ENCODE assay signal across 13 mouse cellular contexts in the genomic region with DNA sequence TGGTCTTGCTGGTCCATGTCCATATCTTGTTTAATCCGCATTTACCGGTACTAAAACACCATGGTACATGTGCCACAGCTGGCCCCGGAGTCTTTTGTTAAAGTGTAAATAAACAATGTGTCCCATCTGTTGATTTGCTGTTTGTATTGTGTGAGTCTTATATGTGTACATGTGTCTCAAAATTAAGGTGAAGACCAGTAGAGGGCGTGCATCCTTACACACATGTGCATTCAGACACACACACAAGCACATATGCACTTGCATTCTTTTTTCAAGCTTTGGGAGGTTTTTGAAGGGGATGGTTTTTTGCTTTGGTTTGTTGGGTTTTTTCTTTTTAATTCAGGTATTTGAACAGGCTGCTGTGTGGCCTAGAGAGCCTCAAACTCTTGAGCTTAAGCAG. TPM values are rescaled to one million over a fixed set of nuclear protein-coding genes. Genes with fewer than 3 reads are reported as not detected.
A peak's percentile ranks its signal among the peaks of the same experiment; 100 is the strongest.
DNase-seq lines count a peak whose midpoint lies in the region; ATAC-seq and TF ChIP-seq lines count a peak whose summit lies in the region.
"Had no signal": no experiment of that assay in that cellular context is flagged by ENCODE, and none has a peak within 500 bp of the region (broad histone marks: within the 10 kb centered on the region; RNA-seq: fewer than 3 reads in every experiment).

No protein-coding gene starts in this region.

- no peaks in the 10 kb centered on the region for H3K4me1 ChIP-seq in forebrain, postnatal 0 days (ENCODE audit: insufficient read depth)
- no peaks in the 10 kb centered on the region for H3K4me1 ChIP-seq in forebrain, embryonic 15.5 days
- H3K4me1 ChIP-seq in liver, postnatal 0 days (ENCODE audit: insufficient read depth), result no peaks in the 10 kb centered on the region
- no peaks in the 10 kb centered on the region for H3K4me1 ChIP-seq in liver, embryonic 12.5 days
- H3K4me1 ChIP-seq in E14TG2a.4 (replicated peaks; ENCODE audit: low read depth, low read length), result peaks cover 34% of the 10 kb centered on the region
- H3K4me1 ChIP-seq: forebrain, embryonic 10.5 days; heart, embryonic 13.5 days; hindbrain, embryonic 15.5 days had no signal

- H3K4me2 ChIP-seq in forebrain, postnatal 0 days (ENCODE audit: low read depth), result no peak overlapping the region
- H3K4me2 ChIP-seq in forebrain, embryonic 15.5 days (replicated peaks), result no peak overlapping the region
- H3K4me2 ChIP-seq in liver, postnatal 0 days (ENCODE audit: low read depth, low read length), result no peak overlapping the region
- H3K4me2 ChIP-seq in liver, embryonic 12.5 days, result no peak overlapping the region
- H3K4me2 ChIP-seq: heart, embryonic 13.5 days; hindbrain, embryonic 15.5 days had no signal

- no peaks in the 10 kb centered on the region for H3K27me3 ChIP-seq in forebrain, postnatal 0 days (ENCODE audit: insufficient read depth, low read length)
- no peaks in the 10 kb centered on the region for H3K27me3 ChIP-seq in forebrain, embryonic 15.5 days
- H3K27me3 ChIP-seq in liver, postnatal 0 days (ENCODE audit: insufficient read depth, low read length), result no peaks in the 10 kb centered on the region
- H3K27me3 ChIP-seq in liver, embryonic 12.5 days (replicated peaks), result no peaks in the 10 kb centered on the region
- H3K27me3 ChIP-seq in E14TG2a.4 (ENCODE audit: insufficient read depth, low read length), result no peaks in the 10 kb centered on the region
- H3K27me3 ChIP-seq: heart, embryonic 13.5 days; hindbrain, embryonic 15.5 days had no signal

- TF ChIP-seq CTCF in forebrain, postnatal 0 days (IDR thresholded peaks at IDR 0.05; ENCODE audit: low read depth), result peak; percentile 54
- TF ChIP-seq CTCF in liver, postnatal 0 days (IDR thresholded peaks at IDR 0.05; ENCODE audit: low read depth), result peak; percentile 45
- peak; percentile 25 for TF ChIP-seq CTCF in E14TG2a.4 (conservative IDR thresholded peaks at IDR 0.05; ENCODE audit: low read length)

- no peak overlapping the region for H3K4me3 ChIP-seq in forebrain, postnatal 0 days (ENCODE audit: low read depth, low read length)
- no peak overlapping the region for H3K4me3 ChIP-seq in forebrain, embryonic 15.5 days
- no peak overlapping the region for H3K4me3 ChIP-seq in liver, postnatal 0 days (ENCODE audit: low read depth, low read length)
- H3K4me3 ChIP-seq in liver, embryonic 12.5 days, result no peak overlapping the region
- H3K4me3 ChIP-seq in E14TG2a.4 (replicated peaks; ENCODE audit: low read length), result no peak overlapping the region
- H3K4me3 ChIP-seq: forebrain, embryonic 10.5 days; heart, embryonic 13.5 days; hindbrain, embryonic 15.5 days had no signal

- no peak overlapping the region for H3K27ac ChIP-seq in forebrain, postnatal 0 days (ENCODE audit: low read depth, low read length)
- H3K27ac ChIP-seq in forebrain, embryonic 15.5 days (replicated peaks), result no peak overlapping the region
- no peak overlapping the region for H3K27ac ChIP-seq in liver, postnatal 0 days (ENCODE audit: low read depth)
- no peak overlapping the region for H3K27ac ChIP-seq in liver, embryonic 12.5 days
- H3K27ac ChIP-seq: forebrain, embryonic 10.5 days; heart, embryonic 13.5 days; hindbrain, embryonic 15.5 days had no signal

- 84% methylated on average over 4 of the region's 4 CpGs for WGBS in forebrain, postnatal 0 days
- 90% methylated on average over 4 of the region's 4 CpGs for WGBS in forebrain, embryonic 15.5 days
- WGBS in liver, postnatal 0 days (ENCODE audit: insufficient replicate concordance), result 86% methylated on average over 4 of the region's 4 CpGs
- WGBS in liver, embryonic 12.5 days (ENCODE audit: insufficient replicate concordance), result 85% methylated on average over 4 of the region's 4 CpGs

- DNase-seq in forebrain, postnatal 0 days, result peak; percentile 34
- no peak for DNase-seq in liver, postnatal 0 days
- DNase-seq in embryo, embryonic 11 days, result peak; percentile 29
- DNase-seq in spleen, postnatal 14 days (ENCODE audit: low spot score in 2 of 2), result no peak
- DNase-seq in right cerebral cortex, postnatal 36 days (ENCODE audit: low spot score in 2 of 2), result no peak
- DNase-seq: gastrocnemius, postnatal 10 days; thymus, postnatal 25 days had no signal

- H3K9me3 ChIP-seq in forebrain, postnatal 0 days (ENCODE audit: low read length), result no peaks in the 10 kb centered on the region
- H3K9me3 ChIP-seq in forebrain, embryonic 15.5 days, result no peaks in the 10 kb centered on the region
- H3K9me3 ChIP-seq in liver, postnatal 0 days (ENCODE audit: low read length), result no peaks in the 10 kb centered on the region
- no peaks in the 10 kb centered on the region for H3K9me3 ChIP-seq in liver, embryonic 12.5 days (replicated peaks)
- H3K9me3 ChIP-seq in E14TG2a.4 (ENCODE audit: low read length), result no peaks in the 10 kb centered on the region
- H3K9me3 ChIP-seq: heart, embryonic 13.5 days; hindbrain, embryonic 15.5 days had no signal

- no peak for TF ChIP-seq EP300 in liver, postnatal 0 days (IDR thresholded peaks at IDR 0.05; ENCODE audit: low read depth)

- peaks cover 65% of the 10 kb centered on the region for H3K36me3 ChIP-seq in forebrain, postnatal 0 days (ENCODE audit: insufficient read depth)
- H3K36me3 ChIP-seq in forebrain, embryonic 15.5 days, result peaks cover 74% of the 10 kb centered on the region
- peaks cover 69% of the 10 kb centered on the region for H3K36me3 ChIP-seq in liver, postnatal 0 days (replicated peaks; ENCODE audit: insufficient read depth, low read length)
- peaks cover 96% of the 10 kb centered on the region for H3K36me3 ChIP-seq in liver, embryonic 12.5 days
- H3K36me3 ChIP-seq in E14TG2a.4 (ENCODE audit: insufficient read depth, low read length), result peaks cover 92% of the 10 kb centered on the region

- no peak for ATAC-seq in forebrain, postnatal 0 days
- ATAC-seq in forebrain, embryonic 15.5 days (replicated peaks), result no peak
- ATAC-seq in liver, postnatal 0 days, result no peak
- no peak for ATAC-seq in liver, embryonic 12.5 days

- H3K9ac ChIP-seq in forebrain, postnatal 0 days, result no peak overlapping the region
- H3K9ac ChIP-seq in forebrain, embryonic 15.5 days (replicated peaks), result no peak overlapping the region
- no peak overlapping the region for H3K9ac ChIP-seq in liver, postnatal 0 days (replicated peaks)
- no peak overlapping the region for H3K9ac ChIP-seq in liver, embryonic 12.5 days
- H3K9ac ChIP-seq: heart, embryonic 13.5 days; hindbrain, embryonic 15.5 days had no signal

RNA-seq across cellular contexts. Expression of a gene that starts 16.7 kb away (rescaled TPM):
- total RNA-seq in forebrain, postnatal 0 days (2014; rRNA removed), result 72.9 and 74.3 TPM in 2 replicates
- 97.9 and 99.3 TPM in 2 replicates for polyA plus RNA-seq in forebrain, postnatal 0 days (2015; fragmentation: Nextera tagmentation; extraction: Ambion mirVana)
- 135 and 148 TPM in 2 replicates for polyA plus RNA-seq in forebrain, embryonic 15.5 days (2015; fragmentation: Nextera tagmentation; extraction: Ambion mirVana)
- polyA plus RNA-seq in liver, postnatal 0 days (2015; fragmentation: Nextera tagmentation; extraction: Ambion mirVana), result 37.7 and 39.9 TPM in 2 replicates
- polyA plus RNA-seq in liver, embryonic 12.5 days (2016; fragmentation: Nextera tagmentation; extraction: Ambion mirVana), result 112 and 119 TPM in 2 replicates

RNA-seq across cellular contexts. Expression of a gene that starts 16.9 kb away (rescaled TPM):
- 41.3 and 42.7 TPM in 2 replicates for total RNA-seq in forebrain, postnatal 0 days (2014; rRNA removed)
- 97.8 and 112 TPM in 2 replicates for polyA plus RNA-seq in forebrain, postnatal 0 days (2015; fragmentation: Nextera tagmentation; extraction: Ambion mirVana)
- polyA plus RNA-seq in forebrain, embryonic 15.5 days (2015; fragmentation: Nextera tagmentation; extraction: Ambion mirVana), result 84.3 and 85.0 TPM in 2 replicates
- polyA plus RNA-seq in liver, postnatal 0 days (2015; fragmentation: Nextera tagmentation; extraction: Ambion mirVana), result 26.3 and 27.5 TPM in 2 replicates
- 52.1 and 52.9 TPM in 2 replicates for polyA plus RNA-seq in liver, embryonic 12.5 days (2016; fragmentation: Nextera tagmentation; extraction: Ambion mirVana)

Comparison
In these comparisons a context has a peak if more than half of its experiments do, and no peak if none do; other contexts are left out.
1. DNase-seq: peak in forebrain, postnatal 0 days (single experiment) and embryo, embryonic 11 days (single experiment); none in liver, postnatal 0 days (single experiment), spleen, postnatal 14 days (0 of 2) and right cerebral cortex, postnatal 36 days (0 of 2).
2. Peak in every context shown above with its lines, with median percentiles within 50 percentile points of each other: CTCF ChIP-seq.